Mouse (Mus musculus): Measurements from ENCODE around the gene Fndc3b. TPM values are rescaled to one million over a fixed set of nuclear protein-coding genes. Genes with fewer than 3 reads are reported as not detected.

Gene Fndc3b
- total RNA-seq, 2 experiments from 2014 or later = 24.0 TPM

DNA sequence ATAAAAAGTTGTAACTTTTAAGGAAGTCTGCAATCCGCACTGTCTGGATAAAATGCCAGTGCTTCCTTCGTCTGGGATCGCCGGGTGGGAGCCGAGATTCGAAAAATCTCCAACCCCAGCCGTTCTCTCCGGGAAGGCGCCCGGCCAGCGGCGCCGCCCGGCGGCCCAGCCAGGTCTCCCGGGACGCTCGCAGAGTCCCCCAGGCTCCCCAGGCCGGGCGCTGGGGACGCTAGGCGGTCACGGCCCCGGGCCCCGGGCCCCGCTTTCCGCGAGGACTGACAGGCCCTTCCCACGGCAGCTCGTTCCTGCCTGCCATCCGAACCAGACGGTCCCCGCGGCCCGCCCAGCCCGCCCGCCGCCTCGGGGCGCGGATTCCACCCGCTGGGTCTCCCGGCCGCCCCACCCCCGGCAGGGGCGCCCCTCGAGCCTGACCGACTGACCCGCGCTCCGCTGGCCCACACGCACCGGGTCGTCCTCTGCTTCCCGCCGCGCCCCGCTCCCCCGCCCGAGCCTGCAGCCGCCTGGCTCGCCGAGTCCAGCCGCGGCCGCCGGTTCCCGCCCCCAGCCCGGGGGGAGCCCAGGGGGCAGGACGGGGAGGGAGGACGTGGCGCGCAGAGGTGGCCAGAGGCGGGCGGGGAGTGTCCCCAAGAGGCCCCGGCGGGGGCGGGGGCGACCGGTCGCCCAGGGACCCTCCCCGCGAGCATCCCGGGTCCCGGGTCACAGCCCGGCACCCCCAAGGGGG, 1.0 kb downstream of the Fndc3b start:
- peak; percentile 35 to 53 for DNase-seq (ENCODE audit: low spot score in 2 of 2)

DNA sequence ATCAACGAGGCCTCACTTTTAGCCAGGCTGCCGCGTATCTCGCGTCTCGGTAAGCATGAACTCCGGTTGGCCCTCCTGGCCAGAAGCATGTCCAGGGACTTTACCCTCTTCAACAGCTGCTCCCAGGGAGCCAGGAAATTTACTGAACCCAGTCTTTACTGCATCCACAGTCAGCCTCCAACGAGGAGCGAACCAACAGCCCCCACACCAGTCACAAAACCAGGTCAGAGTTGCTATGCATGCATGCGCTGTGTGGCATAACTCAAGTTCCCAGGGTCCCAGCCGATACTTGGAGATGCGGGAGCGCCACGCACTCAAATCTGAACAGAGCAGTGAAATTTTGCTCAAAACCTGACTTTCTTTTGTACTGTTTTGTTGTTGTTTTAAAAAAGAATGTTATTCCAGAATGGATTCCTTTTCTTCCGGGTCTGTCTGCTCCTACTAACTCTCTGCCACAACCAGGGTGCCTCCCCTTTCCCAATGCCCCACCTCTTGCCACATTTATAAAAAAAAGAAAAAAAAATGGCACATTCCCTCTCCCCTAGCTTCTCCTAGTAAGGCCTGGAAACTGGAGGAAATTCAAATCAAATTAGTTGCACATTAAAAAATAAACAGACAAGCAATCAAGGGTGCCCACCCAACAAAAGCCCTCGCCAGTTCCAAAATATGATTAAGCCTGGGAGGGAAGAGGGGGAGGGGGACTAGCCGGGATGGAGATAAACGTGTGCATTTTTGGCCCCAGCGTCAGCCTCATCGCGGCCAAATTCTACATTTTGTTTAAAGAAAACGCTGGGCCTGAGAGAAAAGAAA, 1.8 kb downstream of the Fndc3b start:
- DNase-seq (ENCODE audit: low spot score in 2 of 2) = no peak

GRCm38 (mm10) chr3:27708581-27708980, 2.5 kb downstream of the Fndc3b start:
- no peak for DNase-seq (ENCODE audit: low spot score in 2 of 2)

DNA sequence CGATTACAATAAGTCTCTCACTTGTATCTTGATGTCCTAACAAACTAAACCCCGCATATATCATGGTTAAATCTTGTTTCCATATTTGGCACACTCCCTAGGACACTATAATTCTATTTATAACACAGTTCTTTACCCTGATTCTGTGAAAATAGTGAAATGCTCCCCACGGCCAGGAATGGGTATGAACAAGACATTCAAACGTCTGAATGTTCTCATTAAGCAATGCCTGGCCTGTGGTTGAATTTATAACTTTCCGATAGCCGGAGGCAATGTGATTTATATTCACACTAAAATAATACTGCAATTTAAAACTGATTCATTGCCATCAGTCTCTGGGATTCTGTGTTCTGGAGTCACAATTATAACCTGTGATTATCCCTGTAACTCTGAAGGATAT, 5.3 kb downstream of the Fndc3b start:
- DNase-seq (ENCODE audit: low spot score in 2 of 2) = no peak

DNA sequence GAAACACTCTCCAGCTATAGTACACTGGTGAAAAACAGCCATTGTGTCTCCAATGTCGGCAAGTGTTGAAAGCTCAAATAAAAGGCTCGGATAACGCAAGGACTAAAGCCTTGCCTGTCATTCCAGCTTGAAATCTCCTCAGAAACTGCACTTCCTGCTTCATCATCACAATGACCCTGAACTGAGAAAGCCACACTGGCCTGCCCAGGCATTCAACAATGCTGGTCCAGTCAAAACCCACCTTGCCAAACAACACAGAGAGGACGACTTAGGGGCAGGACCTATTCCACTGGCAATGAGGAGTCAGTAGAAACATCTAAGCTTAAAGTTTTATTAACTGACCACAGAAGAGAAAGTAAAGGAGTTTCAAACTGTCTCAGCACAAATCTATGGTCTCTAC, 6.1 kb downstream of the Fndc3b start:
- DNase-seq (ENCODE audit: low spot score in 2 of 2) = no peak

GRCm38 (mm10) chr3:27704641-27705040, 6.5 kb downstream of the Fndc3b start:
- DNase-seq (ENCODE audit: low spot score in 2 of 2) = no peak

- DNase-seq (ENCODE audit: low spot score in 2 of 2) = no peak
Observed at GRCm38 (mm10) chr3:27703531-27703930, 7.6 kb downstream of the Fndc3b start.

GRCm38 (mm10) chr3:27703081-27703480, 8.0 kb downstream of the Fndc3b start:
- no peak for DNase-seq (ENCODE audit: low spot score in 2 of 2)

GRCm38 (mm10) chr3:27698671-27699070, 12.4 kb downstream of the Fndc3b start:
- peak; percentile 70 to 77 for DNase-seq (ENCODE audit: low spot score in 2 of 2)

DNA sequence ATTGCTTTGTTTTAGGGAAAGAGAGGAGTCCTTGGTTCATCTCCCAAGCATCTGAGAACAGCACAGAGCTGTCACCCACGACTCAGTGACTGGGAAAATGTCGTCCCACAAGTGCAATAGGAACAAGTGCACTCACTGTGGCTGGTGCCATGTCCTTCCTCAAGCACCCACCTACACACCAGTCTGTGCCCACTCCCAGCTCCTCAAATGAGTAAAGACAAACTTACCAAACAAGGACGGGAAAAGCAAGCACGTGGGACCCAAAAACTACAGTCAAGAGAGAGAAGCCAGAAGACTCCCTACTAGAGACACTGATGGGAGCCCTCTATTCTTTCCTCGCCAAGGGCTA, 14.7 kb downstream of the Fndc3b start:
- DNase-seq (ENCODE audit: low spot score in 2 of 2) = peak in 1 of 2 experiments; percentile 52

GRCm38 (mm10) chr3:27695612-27696448, 15.3 kb downstream of the Fndc3b start:
- DNase-seq (ENCODE audit: low spot score in 2 of 2) = no peak

- DNase-seq (ENCODE audit: low spot score in 2 of 2) = no peak
Observed at GRCm38 (mm10) chr3:27694586-27694985, 16.5 kb downstream of the Fndc3b start.

- no peak for DNase-seq (ENCODE audit: low spot score in 2 of 2)
Observed at GRCm38 (mm10) chr3:27694111-27694510, 17.0 kb downstream of the Fndc3b start.

- DNase-seq (ENCODE audit: low spot score in 2 of 2) = no peak
Observed at GRCm38 (mm10) chr3:27691486-27692160, 19.5 kb downstream of the Fndc3b start.

- DNase-seq (ENCODE audit: low spot score in 2 of 2) = no peak
Observed at GRCm38 (mm10) chr3:27690030-27690429, 21.1 kb downstream of the Fndc3b start.

DNA sequence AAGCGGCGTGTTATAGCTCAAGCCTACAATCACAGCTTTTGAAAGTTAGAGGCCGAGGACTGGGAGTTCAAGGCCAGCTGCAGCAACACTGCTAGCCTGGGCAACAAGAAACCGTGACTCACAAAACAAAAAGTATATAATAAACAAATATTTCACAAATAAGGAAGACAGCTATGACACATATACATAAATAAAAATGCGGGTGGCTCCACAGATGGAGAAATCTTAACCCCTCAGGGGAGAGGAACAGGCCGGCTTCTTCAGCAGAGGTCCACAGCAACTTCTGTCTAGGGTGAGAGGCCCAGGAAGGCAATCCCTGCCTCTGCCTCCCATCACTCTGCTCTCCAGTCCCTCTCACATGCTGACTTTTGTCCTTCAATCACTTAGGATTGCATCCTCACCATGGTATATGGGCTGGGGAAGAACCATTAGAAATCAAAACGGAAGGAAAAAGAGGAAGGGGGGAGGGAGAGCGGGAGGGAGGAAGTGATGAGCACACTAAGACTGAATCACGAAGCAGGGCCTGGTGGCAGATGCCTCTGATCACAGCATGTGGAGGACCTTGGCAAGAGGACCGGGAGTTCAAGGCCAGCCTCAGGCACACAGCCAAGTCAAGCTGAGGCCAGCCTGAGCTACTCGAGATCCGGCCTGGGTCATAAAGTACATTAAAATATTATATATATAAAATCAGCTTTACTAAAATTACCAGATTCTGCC, 21.8 kb downstream of the Fndc3b start:
- DNase-seq (ENCODE audit: low spot score in 2 of 2) = peak in 1 of 2 experiments; percentile 19

GRCm38 (mm10) chr3:27686732-27687491, 24.2 kb downstream of the Fndc3b start:
- no peak for DNase-seq (ENCODE audit: low spot score in 2 of 2)

DNA sequence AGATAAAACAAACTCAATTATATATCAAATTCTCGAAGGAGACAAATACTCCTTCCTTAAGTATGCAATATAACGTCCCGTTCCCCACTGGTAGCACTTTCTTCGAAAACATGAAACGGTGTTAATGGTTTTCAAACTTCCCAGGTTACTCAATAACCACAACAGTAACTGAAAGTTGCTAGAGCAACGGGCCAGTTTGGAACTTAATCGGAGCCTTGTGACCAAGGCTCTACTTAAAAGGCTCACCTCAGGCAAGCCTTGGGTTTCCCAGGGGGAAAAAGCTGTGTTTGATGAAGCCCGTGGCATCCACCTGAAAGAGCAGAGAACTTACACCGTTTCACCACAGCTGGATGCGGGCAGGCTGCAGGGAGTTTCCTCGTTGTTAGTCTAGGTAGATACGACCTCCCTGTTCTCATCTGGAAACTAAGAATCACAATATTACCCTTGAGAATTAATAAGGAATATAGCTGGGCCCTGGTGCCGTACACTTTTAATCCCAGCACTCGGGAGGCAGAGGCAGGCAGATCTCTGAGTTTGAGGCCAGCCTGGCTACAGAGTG, 25.4 kb downstream of the Fndc3b start:
- no peak for DNase-seq (ENCODE audit: low spot score in 2 of 2)

DNA sequence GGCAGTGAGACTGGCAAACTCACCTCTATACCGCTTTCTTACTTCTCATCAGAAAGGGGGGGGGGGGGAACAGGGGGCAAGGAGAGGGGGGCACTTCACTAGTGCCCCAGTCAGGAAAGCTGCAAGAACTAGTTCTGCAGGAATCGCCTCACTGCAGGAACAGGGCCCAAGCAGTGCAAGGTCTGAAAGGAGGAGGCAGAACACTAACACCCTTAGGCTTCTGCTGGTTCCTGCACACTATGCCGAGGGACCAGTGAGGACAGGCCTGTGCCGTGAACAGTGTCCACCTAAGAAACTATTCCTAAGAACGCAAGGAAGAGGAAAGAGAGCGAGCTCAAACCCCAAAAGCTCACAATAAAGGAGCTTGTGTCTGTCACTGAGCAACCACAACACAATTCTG, 26.0 kb downstream of the Fndc3b start:
- DNase-seq (ENCODE audit: low spot score in 2 of 2) = no peak

Data from left cerebral cortex, adult 18-20 months (tissue).